Mouse (Mus musculus) brain, embryonic 14.5 days (tissue): ENCODE results near the gene Klf3.

ENCODE experiments used
- CTCF ChIP-seq: fragments of 200-500 bp; IDR thresholded peaks from 2 replicates; pipeline ENCODE4 v1.5.1; 2012; ENCODE audit warnings: inconsistent platforms, mild to moderate bottlenecking, moderate library complexity, borderline replicate concordance; ENCODE audit not compliant: insufficient read depth, insufficient read length; ENCODE audit errors: extremely low read depth
- POLR2A ChIP-seq: fragments of 200-500 bp; IDR thresholded peaks from 2 replicates; pipeline ENCODE4 v1.6.1; 2012; ENCODE audit warnings: mild to moderate bottlenecking, inconsistent platforms, borderline replicate concordance; ENCODE audit not compliant: poor library complexity, insufficient read depth, insufficient read length, severe bottlenecking; ENCODE audit errors: extremely low read depth

- TF ChIP-seq CTCF: no peak
- no peak for TF ChIP-seq POLR2A
These were observed 35.9 kb downstream of the Klf3 start for GRCm38 (mm10) chr5:64839016-64839599.
